Mouse (Mus musculus): Measurements from ENCODE around the gene Trmt10c.

DNA sequence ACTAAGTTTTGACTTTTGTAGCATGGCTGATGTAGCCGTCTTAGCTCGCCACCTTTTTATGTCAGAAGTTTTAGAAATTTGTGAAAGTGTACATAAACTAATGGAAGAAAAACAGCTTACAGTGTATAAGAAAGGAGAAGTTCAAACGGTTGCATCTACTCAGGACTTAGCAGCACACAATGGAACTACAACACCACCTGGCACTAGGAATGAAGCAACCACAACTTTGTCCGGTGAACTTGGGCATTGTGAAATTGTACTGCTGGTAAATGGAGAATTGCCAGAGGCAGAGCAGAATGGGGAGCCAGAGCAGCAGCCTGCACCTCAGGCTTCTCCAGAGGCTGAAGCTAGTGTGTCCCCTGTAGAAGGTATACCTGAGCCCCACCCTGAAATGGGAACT is 47.3 kb downstream of the Trmt10c start:
- TF ChIP-seq POLR2A (IDR thresholded peaks at IDR 0.05; ENCODE audit: borderline replicate concordance, control insufficient read depth, low read depth, low read length) (no peak), CTCF (IDR thresholded peaks at IDR 0.05; ENCODE audit: control insufficient read depth, insufficient read depth, low read length) (no peak)
